Mouse (Mus musculus) small intestine, adult 2 months (tissue): ENCODE measurements at regions not wholly inside any gene's neighbourhood (a gene's known extent, or its start where the extent isn't known, plus 50 kb on each side); places are given as distances from the start of the nearest gene placed in this dataset.

Experiments
- CTCF ChIP-seq: fragments of 200-500 bp; IDR thresholded peaks from 2 replicates; pipeline ENCODE4 v1.5.1; 2012; ENCODE audit warnings: low read depth, mild to moderate bottlenecking, control low read depth, inconsistent platforms, low read length, moderate library complexity, mixed read lengths; ENCODE audit not compliant: insufficient replicate concordance, insufficient read length; ENCODE audit errors: extremely low read depth
- POLR2A ChIP-seq: fragments of 200-500 bp; IDR thresholded peaks from 2 replicates; pipeline ENCODE4 v1.6.1; 2012; ENCODE audit warnings: low read depth, mild to moderate bottlenecking, control low read depth, inconsistent platforms, low read length, moderate library complexity

- no peak for TF ChIP-seq CTCF
- no peak for TF ChIP-seq POLR2A
These were observed 412.4 kb upstream of the Ercc4 start for GRCm38 (mm10) chr16:12696939-12697621.
